Mouse (Mus musculus): ENCODE measurements around the gene Osbpl9.

Osbpl9 gene

GRCm38 (mm10) chr4:109201582-109202424 lies at the start of gene Osbpl9:
TSS of gene Osbpl9 (minus strand) at chr4:109202272.
- peak; percentile 99 for DNase-seq

GRCm38 (mm10) chr4:109251605-109252004 lies 49.5 kb upstream of the Osbpl9 start:
- no peak for DNase-seq

DNA sequence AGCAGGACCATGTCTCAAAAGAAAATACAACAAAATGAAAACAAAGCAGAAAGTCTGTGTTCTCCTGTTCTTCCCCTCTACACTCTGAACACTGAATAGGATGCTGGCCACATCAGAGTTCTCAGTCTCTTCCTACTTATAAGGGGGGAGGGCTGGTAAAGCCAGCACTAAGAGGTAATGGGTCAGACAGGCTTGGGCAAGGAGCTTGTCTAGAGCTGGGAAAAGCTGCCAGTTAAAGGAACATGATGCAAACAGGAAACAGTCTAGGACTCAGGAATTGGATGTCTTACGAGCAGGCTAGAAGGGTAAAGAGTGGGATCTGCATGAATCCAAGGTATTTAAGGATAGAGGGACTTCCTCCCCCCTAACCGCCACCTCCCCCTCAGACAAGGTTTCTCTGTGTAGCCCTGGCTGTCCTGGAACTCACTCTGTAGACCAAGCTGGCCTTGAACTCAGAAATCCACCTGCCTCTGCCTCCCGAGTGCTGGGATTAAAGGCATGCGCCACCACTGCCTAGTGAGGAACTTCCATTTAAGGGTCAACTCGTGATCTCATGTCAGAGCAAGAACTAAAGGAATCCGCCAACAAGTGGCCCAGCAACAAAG lies 43.0 kb upstream of the Osbpl9 start:
- no peak for DNase-seq

DNA sequence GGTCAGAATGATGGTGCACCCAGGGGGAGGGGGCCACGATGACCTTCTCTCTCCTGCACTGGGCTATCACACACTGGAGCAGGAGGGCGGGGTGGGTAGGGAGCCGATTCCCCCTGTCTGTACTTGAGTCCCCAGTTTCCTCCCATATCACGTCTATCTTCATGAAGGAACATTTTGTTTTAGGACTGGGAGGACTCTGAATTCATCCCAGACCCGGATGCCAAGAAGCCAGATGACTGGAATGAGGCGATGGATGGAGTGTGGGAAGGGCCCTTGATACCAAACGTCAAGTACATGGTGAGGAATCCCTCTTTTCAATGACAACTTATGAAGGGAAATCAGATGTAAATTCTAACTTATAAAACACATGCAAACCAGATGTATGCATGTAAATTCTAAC lies 42.4 kb upstream of the Osbpl9 start:
- no peak for DNase-seq

DNA sequence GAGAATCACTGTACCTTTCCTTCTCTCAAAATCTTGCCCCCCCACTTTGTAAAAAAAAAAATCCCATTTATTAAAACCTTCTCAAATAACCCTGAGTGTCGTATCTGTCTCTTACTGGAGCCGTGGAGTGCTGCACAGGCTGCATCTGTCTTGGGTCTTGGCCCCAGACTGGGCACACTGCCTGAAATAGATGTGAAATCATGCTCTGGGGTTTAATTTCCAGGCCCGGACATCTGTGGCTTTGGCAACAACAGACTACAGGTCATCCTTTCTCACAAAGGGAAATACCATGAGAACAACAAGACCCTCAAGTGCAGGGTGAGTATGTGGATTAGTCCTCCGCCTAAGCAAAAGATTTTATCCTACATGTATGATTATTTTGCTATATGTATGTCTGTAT lies 39.9 kb upstream of the Osbpl9 start:
- peak; percentile 25 to 35 for DNase-seq

GRCm38 (mm10) chr4:109241221-109241620 lies 39.1 kb upstream of the Osbpl9 start:
- no peak for DNase-seq

DNA sequence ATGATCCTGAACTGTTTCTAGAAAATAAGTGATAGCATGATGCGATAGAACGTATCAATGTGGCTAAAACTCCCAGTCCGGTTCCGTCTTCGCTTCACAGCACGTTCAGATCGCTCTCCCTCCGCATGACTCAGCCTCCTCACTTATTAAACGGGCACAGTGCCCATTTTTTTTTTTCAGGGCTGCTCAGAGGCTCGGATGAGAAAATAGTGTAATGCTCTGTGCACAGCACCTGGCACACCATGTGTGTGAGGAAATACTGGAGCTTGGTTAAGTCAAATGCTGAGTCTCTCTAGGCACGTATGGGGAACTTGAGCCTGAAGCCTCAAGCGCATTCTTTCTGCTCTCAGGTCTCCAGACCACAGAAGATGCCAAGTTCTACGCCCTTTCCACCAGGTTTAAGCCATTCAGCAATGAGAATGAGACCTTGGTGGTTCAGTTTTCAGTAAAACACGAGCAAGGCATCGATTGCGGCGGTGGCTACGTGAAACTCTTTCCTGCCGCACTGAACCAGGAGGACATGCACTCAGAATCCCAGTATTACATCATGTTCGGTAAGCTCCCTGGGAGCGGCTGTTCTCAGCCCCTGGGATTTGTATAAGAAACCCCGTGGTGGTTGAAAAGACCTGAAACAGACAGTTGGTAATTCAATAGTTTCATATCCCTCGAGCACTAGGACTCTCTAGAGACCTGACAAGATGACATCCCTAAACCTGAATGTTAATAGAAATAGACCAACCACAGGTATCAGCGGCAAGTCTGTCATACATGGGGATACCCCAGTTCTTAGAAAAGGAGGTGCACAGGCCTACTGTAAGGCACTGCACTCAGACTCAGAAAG lies 36.6 kb upstream of the Osbpl9 start:
- peak; percentile 29 to 32 for DNase-seq

DNA sequence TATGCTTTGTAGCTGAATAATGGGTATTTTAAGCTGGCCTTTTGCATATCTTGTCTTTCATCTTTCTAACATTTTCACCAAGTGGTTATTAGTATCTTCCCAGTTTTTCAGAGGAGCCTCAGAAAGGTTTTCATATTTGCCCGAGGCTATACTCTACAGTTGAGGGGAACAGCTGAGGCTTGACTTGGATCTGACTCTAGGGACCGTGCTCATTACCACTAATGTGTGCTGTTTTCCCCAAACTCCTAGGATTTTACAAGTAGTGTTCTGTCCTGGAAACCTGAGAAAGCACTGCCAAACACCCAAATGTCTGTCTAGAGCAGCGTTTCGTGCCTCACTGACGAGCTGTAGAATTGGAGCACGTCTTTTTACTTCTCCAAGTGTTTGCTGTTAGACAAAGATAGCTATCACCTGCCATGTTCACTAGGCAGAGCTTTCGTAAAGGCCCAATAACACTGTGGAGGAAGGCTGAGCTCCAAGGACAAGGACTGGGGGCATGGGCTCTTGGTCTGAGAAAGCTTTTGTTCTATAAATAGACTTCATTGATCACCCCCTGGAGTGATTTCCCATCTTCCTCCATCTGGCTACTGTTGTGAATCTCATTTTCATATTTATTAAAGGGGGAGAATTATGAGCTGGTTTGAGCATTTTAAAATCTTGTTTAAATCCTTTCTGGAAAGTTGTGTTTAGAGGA lies 34.3 kb upstream of the Osbpl9 start:
- DNase-seq, result no peak

DNA sequence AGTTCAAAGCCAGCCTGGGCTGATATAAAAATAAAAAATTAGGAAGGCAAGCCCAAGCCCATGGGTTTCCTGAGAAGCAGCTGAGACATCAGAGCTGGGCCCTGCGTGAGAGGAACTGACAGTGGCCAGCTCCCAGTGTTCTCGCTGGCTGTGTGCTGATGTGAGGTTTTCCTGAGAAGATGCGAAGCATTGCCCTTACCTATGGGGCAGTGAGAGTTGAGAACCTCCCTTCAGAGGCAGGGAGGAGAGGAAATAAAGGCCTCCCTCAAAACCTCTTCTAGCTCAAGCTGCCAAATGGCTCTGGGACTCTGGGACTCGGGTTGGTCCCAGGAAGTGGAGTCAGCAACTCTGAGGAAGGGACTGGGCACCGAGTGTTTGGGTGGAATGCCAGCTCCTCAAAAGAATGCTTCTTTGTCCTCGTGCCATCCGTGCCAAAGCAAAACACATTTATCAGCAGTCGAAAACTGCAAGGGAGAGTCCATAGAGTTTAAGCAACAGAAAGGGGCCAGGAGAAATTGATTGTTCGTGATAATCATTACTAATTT lies 32.8 kb upstream of the Osbpl9 start:
- DNase-seq, result no peak

DNA sequence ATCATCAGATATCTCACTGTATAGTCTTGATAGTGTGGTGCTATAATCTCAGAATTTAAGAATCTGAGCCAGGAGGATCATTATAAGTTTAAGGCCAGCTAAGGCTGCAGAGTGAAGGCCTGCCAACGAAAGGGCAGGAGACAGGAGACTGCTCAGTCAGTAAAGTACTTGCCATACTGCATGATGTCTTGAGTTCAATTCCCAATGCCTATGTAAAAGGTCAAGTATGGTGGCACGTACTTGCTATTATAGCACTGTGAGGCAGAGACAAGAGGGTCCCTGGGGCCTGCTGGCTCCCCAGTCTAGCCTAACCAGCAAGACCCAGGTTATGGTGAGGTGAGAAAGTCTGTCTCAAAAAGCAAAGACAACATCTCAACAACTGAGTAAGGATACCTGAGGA lies 32.1 kb upstream of the Osbpl9 start, which contains the start of gene Calr4:
Gene Calr4 (plus strand): TSS at position 301 of the 400 bp plus-strand sequence.
- no peak for DNase-seq

DNA sequence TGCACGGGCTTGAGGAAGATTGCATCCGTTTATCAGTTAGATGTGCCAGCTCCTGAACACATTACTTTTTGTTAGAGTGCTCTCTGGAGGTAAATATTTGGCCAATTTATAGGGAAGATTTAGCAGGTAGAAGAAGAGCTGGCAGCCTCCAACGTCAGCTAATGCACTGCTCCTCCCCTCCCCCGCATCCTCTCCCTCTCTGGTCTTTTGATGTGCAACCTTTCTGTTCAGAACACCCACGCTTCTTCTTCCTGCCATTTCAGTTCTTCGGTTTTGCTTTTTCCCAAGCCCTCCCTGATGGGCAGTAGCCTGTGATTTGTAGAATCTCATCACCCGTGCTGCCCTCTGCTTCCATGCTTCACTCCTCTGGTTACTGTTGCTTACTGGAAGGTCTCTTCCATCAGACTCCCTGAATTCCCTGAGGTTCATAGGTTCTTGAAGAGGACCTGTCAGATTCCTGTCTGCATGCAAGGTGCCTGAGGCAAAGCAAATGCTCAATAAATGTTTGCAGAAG lies 27.8 kb upstream of the Osbpl9 start:
- no peak for DNase-seq

GRCm38 (mm10) chr4:109226071-109226470 lies 24.0 kb upstream of the Osbpl9 start:
- no peak for DNase-seq

- DNase-seq, result no peak
These were observed 23.5 kb upstream of the Osbpl9 start for GRCm38 (mm10) chr4:109225606-109226005.

DNA sequence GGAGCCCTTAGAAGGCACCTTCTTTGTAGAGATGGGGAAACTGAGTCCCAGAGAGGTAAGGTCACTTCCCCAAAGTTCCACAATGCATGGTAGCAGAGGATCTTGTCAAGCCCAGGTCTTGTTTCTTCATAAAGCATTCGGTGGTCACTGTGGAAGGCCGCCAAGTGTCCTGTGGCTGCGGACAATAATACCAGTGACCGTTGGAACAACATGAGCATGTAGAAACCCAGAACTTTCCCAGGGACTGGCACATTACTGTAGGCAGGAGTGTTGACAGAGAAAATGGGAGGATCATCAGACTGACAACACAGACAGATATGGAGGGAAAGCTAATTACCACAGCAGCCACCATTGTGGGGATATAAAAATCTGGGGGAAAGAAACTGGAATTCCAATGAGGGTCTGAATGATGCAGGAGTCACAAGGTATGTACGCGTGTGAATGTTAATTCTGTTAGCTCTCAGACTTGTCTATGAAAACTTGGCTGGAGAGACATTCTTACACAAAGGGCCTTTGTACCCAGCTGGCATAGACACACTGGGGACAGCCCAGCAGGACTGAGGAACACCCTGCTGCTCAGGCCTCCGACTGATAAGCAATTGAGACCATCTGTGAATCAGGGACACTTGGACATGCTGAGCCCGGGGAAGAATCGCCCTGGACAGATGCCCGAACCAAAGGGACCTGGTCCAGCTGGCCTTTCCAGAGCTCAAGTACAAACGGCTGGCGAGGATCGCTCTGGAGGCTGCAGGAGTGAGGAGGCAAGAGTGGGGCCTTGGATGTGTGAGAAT lies 22.9 kb upstream of the Osbpl9 start:
- DNase-seq, result peak; percentile 82 to 85

- no peak for DNase-seq
These were observed 19.9 kb upstream of the Osbpl9 start for GRCm38 (mm10) chr4:109222001-109222400.

DNA sequence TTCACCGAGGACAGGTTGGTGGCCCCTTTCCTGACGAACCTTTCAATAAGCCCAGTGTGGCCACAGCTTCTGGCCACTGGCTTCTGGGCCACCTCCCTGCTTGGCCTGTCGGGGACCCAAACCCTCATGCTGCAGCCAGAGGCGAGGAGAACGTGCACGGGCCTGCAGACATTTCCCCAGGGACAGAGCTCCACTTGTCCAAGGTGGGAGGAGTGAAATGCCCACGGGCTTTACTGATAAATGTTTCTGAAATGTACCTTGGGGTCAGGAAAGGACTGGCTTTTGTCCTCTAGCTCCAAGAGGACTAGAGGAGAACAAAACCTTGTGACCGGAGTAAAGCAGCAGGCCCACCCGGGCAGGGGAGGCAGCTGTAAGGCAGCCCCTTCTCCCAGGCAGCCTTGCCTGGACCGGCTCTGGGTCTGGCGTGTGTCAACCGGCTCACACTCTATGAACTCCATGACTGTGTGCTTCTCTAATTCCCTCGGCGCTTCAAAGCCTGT lies 18.4 kb upstream of the Osbpl9 start:
- no peak for DNase-seq

- no peak for DNase-seq
These were observed 15.9 kb upstream of the Osbpl9 start for GRCm38 (mm10) chr4:109218008-109218407.

- DNase-seq, result no peak
These were observed 11.9 kb upstream of the Osbpl9 start for GRCm38 (mm10) chr4:109213986-109214385.

DNA sequence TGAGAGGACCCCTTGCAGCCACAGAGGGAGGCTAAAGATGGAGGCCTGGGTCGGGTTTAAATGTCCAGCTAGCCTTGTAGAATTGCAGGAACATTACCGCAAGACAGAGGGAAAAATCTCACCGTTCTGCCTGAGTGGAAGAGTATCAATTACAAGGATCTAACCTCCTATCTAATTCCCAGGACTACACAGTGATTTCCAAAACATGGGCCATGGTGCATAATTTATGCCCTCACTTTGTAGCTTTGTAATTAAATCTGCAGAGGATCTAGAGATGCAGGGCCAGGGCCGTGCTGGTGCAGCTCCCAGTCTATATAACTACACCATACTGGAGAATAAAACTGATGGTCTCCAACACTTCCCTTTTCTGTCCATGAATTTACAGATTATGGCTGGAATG lies 8.8 kb upstream of the Osbpl9 start:
- no peak for DNase-seq

DNA sequence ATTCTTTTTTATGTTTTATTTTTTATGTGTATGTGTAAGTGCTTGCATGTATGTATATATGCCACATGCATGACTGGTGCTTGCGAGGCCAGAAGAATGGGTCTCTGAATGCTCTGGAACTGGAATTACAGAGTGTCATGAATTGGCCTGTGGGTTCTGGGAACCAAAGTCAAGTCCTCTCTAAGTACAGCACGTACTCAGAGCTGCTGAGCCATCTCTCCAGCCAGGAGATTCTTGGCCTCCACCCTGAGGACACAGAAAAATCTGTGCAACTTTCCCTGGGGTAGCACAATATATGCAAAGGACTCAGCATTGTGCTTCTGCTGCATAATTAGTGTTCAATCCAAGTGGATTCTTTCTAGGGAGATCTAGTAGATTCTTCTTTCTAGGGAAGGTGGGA lies 8.2 kb upstream of the Osbpl9 start:
- no peak for DNase-seq

DNA sequence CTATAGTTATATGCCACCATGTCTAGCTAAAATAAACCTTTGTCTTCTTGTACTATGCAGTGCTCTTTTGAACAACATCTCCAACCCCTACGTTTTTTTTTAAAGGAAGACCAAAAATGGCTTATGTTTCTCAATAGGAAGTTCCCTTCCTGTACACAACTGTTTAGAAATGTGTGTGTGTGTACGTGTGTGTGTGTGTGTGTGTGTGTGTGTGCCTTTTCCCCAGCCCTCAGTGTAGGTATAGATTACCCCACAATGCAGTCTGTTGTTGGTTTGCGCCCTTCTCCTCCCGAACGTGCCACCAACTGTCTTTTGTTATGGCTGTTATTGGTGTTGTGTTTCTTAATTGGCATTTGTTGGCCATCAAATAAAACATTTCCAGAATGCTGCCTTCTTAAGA lies 5.5 kb upstream of the Osbpl9 start:
- no peak for DNase-seq

Measured in cerebellum, postnatal 36 days (tissue).